Mouse (Mus musculus) spleen, adult 2 months (tissue): Measurements from ENCODE around the gene Nr1h2.

Experiments used
- CTCF ChIP-seq: fragments of 200-500 bp; IDR thresholded peaks from 2 replicates; pipeline ENCODE4 v1.5.1; 2011; ENCODE audit warnings: mild to moderate bottlenecking, inconsistent platforms; ENCODE audit not compliant: insufficient read depth, insufficient read length, insufficient replicate concordance; ENCODE audit errors: extremely low read depth
- POLR2A ChIP-seq: fragments of 200-500 bp; IDR thresholded peaks from 2 replicates; pipeline ENCODE4 v1.6.1; 2011; ENCODE audit warnings: low read depth, low read length, inconsistent platforms

DNA sequence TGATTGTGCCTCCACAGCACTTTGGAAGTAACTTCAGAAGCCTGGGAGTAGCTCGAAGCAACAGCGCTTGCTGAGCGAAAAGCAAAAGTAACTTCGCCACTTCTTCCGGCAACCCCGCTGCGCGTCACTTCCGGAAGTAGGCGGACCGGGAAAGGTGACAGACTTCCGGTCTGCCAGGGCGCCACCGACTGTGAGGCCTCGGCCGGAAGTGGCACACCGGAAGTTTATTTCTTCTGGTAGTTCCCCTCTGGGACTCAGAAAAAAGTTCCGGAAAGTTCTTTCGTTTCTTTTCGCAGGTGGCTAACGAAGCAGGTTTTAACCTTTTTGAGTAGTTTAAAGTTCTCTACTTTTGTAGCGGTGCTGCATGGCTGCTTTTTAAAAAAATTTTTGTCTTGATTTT, at the start of gene Nr1h2:
- TF ChIP-seq CTCF (no peak), POLR2A (peak; percentile 61)
